Mouse (Mus musculus) lung, adult 2 months (tissue): ENCODE data around the gene Col16a1.

Experiments
- CTCF ChIP-seq: fragments of 200-500 bp; IDR thresholded peaks from 2 replicates; pipeline ENCODE4 v1.5.1; 2011; ENCODE audit warnings: mild to moderate bottlenecking, low read length, control low read depth; ENCODE audit not compliant: insufficient read depth
- POLR2A ChIP-seq: fragments of 200-500 bp; IDR thresholded peaks from 2 replicates; pipeline ENCODE4 v1.6.1; 2011; ENCODE audit warnings: low read depth, mild to moderate bottlenecking, control low read depth, low read length, borderline replicate concordance; ENCODE audit errors: extremely low read depth

DNA sequence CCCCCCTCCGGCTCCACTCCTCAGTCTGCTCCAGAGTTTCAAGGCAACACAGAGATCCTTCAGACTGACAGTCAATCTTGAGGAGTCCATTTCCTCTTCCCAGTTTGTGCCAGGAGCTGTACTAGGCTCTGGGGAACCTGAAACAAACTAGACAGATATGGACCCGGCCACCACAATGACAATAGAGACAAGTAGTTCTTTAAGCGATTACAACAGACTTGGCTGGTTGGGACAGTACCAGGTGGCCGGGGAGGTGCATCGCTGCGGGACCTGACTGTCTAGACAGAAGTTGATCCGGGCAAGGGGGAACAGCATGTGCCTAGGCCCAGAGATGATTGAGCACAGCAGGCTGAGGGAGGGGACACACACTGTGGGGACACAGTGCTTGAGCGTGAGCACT, 53.5 kb downstream of the Col16a1 start:
- TF ChIP-seq POLR2A, result no peak
- TF ChIP-seq CTCF, result no peak
